Mouse (Mus musculus): ENCODE results near the gene Rbbp4.

GRCm38 (mm10) chr4:129363463-129363862 lies 28.3 kb upstream of the Rbbp4 start:
- TF ChIP-seq EP300 (IDR thresholded peaks at IDR 0.05; ENCODE audit: insufficient read depth, low read depth, low read length) (no peak), CTCF (IDR thresholded peaks at IDR 0.05) (no peak), POLR2A (IDR thresholded peaks at IDR 0.05; ENCODE audit: insufficient read depth, low read depth, low read length) (no peak)
